Mouse (Mus musculus): ENCODE results near the gene Abcc5. TPM values are rescaled to one million over a fixed set of nuclear protein-coding genes. Genes with fewer than 3 reads are reported as not detected.
A peak's percentile ranks its signal among the peaks of the same experiment; 100 is the strongest.

The Abcc5 gene
- polyA plus RNA-seq, 1 experiment from 2014 or later, result 66.1 TPM

DNA sequence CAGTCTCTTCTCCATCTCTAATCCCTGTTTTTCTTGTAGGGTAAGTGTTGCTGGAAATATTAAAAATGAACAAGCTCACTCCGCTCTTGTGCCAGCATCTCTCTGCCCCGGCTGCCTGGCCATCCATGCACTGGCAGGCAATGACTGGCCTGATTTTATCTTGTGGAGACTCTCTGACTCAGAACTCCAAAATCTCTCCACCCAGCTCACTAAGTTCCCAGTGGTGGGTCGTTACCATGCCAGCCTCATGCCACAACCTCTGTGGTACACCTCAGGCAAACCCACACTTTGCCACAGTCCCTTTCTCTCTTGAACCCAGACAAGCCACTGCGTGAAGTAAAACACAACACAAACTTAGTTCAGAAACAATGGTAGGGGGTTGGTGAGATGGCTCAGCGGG is 3.1 kb upstream of the Abcc5 start:
- ATAC-seq (replicated peaks; ENCODE audit: insufficient number of reproducible peaks, low FRiP score, low TSS enrichment), result no peak
- H3K27ac ChIP-seq (ENCODE audit: low read depth, low read length), result no peak overlapping the region
- H3K9me3 ChIP-seq (replicated peaks; ENCODE audit: control insufficient read depth, low read length), result no peaks in the 10 kb centered on the region
- H3K36me3 ChIP-seq (ENCODE audit: control insufficient read depth, insufficient read depth, low read length), result no peaks in the 10 kb centered on the region
- 83% methylated on average over 5 of the region's 5 CpGs for WGBS (ENCODE audit: insufficient replicate concordance)
- no peak overlapping the region for H3K9ac ChIP-seq (ENCODE audit: low read depth, low read length)
- no peak overlapping the region for H3K4me2 ChIP-seq
- H3K4me1 ChIP-seq (ENCODE audit: control insufficient read depth, insufficient read depth, low read length), result peaks cover 10% of the 10 kb centered on the region
- H3K4me3 ChIP-seq (ENCODE audit: low read depth, low read length), result no peak overlapping the region
- H3K27me3 ChIP-seq (ENCODE audit: control insufficient read depth, insufficient read depth, low read length), result no peaks in the 10 kb centered on the region

DNA sequence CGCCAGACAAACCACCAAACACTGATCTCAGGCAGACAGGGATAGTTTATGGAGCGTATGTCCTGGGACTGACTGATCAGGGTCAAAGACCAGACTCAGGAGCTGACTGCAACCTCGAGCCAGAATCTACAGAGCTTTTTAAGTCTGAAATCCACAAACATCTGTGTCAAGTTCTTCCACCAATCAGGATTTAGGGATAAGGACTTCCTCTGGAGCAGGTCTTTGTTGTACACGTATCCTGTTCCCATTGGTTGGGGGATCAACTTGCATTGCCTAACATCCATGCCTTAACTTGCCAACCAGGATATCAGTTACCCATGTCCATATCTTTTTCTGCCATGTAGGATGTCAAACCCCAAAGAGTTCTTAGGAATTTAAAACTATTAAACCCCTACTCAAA is 1.4 kb upstream of the Abcc5 start:
- Histone ChIP-seq H3K27ac (ENCODE audit: low read depth, low read length) (no peak overlapping the region), H3K4me3 (ENCODE audit: low read depth, low read length) (no peak overlapping the region), H3K4me1 (ENCODE audit: control insufficient read depth, insufficient read depth, low read length) (peaks cover 12% of the 10 kb centered on the region), H3K4me2 (no peak overlapping the region), H3K27me3 (ENCODE audit: control insufficient read depth, insufficient read depth, low read length) (no peaks in the 10 kb centered on the region), H3K36me3 (ENCODE audit: control insufficient read depth, insufficient read depth, low read length) (no peaks in the 10 kb centered on the region), H3K9ac (ENCODE audit: low read depth, low read length) (no peak overlapping the region), H3K9me3 (replicated peaks; ENCODE audit: control insufficient read depth, low read length) (no peaks in the 10 kb centered on the region)
- 71% methylated on average over 4 of the region's 4 CpGs for WGBS (ENCODE audit: insufficient replicate concordance)
- ATAC-seq (replicated peaks; ENCODE audit: insufficient number of reproducible peaks, low FRiP score, low TSS enrichment), result no peak

DNA sequence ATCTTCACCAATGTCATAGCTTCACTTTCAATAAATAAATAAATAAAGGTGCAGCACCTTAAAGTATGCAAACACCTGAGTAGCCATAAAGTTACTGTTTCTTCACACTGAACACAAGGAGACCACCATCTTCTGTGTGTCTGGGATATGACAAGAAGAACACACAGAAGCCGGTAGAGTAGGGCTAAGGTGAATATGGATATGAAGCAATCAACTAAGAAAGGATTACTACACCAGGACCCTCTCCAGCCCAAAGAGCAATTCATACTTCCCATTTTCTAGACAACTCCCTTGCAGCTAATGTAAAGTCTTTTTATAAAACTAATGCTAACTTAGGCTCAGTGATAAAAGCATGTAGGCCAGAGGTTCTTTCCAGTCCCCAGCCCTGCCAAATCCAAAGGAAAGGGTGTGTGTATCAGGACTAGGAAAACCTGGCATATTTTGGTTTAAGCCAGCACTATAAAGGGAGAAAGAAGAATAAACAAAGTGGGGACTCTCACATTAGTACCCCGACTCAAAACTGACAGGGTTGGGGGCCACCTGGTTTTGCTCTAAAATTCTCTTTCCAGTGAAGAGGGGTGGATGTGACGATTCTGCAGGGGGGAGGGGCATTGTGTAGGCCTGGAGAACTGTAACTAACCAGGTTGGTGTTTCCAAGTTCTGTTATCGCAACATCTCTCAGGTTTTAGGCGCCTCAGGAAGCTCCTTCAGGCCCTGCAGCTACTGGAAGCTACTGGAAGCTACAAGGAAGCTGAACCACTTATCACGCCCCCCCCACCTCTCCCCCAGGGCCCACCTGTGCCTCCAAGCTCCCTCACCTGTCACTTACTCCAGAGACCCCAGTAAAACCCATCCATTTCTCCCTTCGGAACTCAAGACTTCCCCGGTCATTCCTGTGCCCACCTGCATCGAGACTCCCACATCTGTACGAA is 1.2 kb downstream of the Abcc5 start:
- ATAC-seq (replicated peaks; ENCODE audit: insufficient number of reproducible peaks, low FRiP score, low TSS enrichment), result no peak; the same call in 1 of the 2 replicates
- Histone ChIP-seq H3K4me3 (ENCODE audit: low read depth, low read length) (peak overlapping the region; percentile 83), H3K4me2 (peak overlapping the region; percentile 80), H3K9ac (ENCODE audit: low read depth, low read length) (peak overlapping the region; percentile 91), H3K27me3 (ENCODE audit: control insufficient read depth, insufficient read depth, low read length) (no peaks in the 10 kb centered on the region), H3K9me3 (replicated peaks; ENCODE audit: control insufficient read depth, low read length) (no peaks in the 10 kb centered on the region), H3K4me1 (ENCODE audit: control insufficient read depth, insufficient read depth, low read length) (peaks cover 12% of the 10 kb centered on the region), H3K36me3 (ENCODE audit: control insufficient read depth, insufficient read depth, low read length) (no peaks in the 10 kb centered on the region), H3K27ac (ENCODE audit: low read depth, low read length) (peak overlapping the region; percentile 82; the same call in 1 of the 2 replicates)
- 50% methylated on average over 10 of the region's 10 CpGs for whole genome bisulfite sequencing (ENCODE audit: insufficient replicate concordance)

DNA sequence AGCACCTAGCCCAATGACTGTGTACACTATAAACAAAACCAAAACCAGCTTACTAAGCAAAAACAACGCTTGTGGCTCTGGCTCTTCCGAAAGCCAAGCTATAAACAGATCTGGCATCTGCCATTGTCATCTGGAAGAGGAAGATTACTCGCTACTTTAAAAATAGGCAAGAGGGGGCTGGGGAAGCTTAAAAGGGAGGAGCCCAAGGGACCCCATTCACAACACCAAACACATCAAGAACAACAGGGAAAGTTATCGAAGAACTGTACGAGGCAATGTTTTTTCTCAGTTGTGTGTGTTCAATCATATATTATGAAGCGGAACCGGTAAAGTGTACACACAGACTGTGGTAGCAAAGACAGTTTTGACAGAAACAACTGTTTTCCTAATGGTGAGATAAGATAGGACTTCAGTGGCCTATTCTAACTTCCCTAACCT is 1.9 kb downstream of the Abcc5 start:
- H3K27ac ChIP-seq (ENCODE audit: low read depth, low read length), result peak overlapping the region; percentile 43; the same call in 1 of the 2 replicates
- H3K9me3 ChIP-seq (replicated peaks; ENCODE audit: control insufficient read depth, low read length), result no peaks in the 10 kb centered on the region
- ATAC-seq (replicated peaks; ENCODE audit: insufficient number of reproducible peaks, low FRiP score, low TSS enrichment), result no peak
- WGBS (ENCODE audit: insufficient replicate concordance), result 41% methylated on average over 7 of the region's 7 CpGs
- H3K27me3 ChIP-seq (ENCODE audit: control insufficient read depth, insufficient read depth, low read length), result no peaks in the 10 kb centered on the region
- H3K4me2 ChIP-seq, result peak overlapping the region; percentile 80
- peaks cover 12% of the 10 kb centered on the region for H3K4me1 ChIP-seq (ENCODE audit: control insufficient read depth, insufficient read depth, low read length)
- H3K36me3 ChIP-seq (ENCODE audit: control insufficient read depth, insufficient read depth, low read length), result no peaks in the 10 kb centered on the region
- H3K9ac ChIP-seq (ENCODE audit: low read depth, low read length), result 0 out of 2 replicates have a peak overlapping the region, but pooled peaks have one; percentile 28
- peak overlapping the region; percentile 83 for H3K4me3 ChIP-seq (ENCODE audit: low read depth, low read length)

DNA sequence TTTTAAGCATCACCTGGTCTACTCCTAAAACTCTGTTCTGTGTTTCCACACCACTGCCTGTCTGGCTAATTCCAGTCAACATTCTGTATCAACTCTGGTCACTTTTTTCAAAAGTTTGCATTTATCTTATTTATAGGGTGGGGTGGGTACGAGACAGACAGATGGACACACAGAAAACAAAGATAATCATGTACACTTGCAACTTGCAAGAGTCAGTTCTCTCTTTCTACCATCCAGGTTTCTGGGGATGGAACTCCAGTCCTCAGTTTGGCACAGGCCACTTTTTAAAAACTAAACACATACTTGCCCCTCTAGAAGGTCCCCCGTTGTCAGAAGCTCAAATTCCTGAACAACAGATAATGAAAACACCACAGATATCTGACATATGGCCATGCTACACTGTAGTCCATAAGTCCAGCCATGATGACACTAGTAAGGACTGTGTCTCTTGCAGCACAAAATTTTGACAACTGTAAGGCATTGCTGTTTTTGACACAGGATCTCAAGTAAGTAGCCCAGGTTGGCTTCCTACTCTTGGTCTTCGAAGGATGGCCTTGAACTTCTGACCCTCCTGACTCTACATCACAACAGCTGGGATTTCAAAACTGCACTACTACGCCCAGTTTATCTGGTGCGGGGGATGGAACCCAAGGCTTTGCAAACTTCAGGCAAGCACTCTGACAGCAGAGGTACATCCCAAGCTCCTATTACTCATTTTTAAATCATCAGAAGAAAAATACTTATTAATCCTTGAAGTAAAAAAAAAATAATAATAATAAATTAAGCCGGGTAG is 3.1 kb downstream of the Abcc5 start:
- H3K27ac ChIP-seq (ENCODE audit: low read depth, low read length), result no peak overlapping the region
- no peak overlapping the region for H3K9ac ChIP-seq (ENCODE audit: low read depth, low read length)
- H3K4me1 ChIP-seq (ENCODE audit: control insufficient read depth, insufficient read depth, low read length), result peaks cover 12% of the 10 kb centered on the region
- peak overlapping the region; percentile 47 for H3K4me2 ChIP-seq
- no peaks in the 10 kb centered on the region for H3K27me3 ChIP-seq (ENCODE audit: control insufficient read depth, insufficient read depth, low read length)
- WGBS (ENCODE audit: insufficient replicate concordance), result 63% methylated on average over 6 of the region's 6 CpGs
- ATAC-seq (replicated peaks; ENCODE audit: insufficient number of reproducible peaks, low FRiP score, low TSS enrichment), result no peak
- H3K4me3 ChIP-seq (ENCODE audit: low read depth, low read length), result no peak overlapping the region
- H3K36me3 ChIP-seq (ENCODE audit: control insufficient read depth, insufficient read depth, low read length), result 0 out of 2 replicates have a peak, but pooled peaks cover 3% of the 10 kb centered on the region
- H3K9me3 ChIP-seq (replicated peaks; ENCODE audit: control insufficient read depth, low read length), result no peaks in the 10 kb centered on the region

DNA sequence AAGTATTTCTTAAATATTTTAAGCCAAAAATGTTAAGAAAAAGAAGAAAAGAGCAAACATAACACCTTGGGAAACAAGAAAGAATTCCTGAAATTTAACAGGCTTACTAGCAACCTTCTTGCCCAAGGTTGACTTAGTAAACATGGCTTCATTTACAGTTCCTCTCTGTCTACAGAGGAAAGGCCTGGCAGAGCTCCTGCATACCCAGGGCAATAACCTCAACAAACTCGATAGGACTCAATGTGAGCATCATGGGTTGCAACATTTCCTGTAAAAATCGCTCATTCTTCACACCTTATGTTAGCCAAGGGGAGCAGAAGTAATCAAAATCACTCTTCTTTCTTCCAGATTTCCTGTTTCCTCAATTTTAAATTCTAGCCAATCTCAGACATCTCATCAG is 8.1 kb downstream of the Abcc5 start:
- WGBS (ENCODE audit: insufficient replicate concordance), result 87% methylated on average over 2 of the region's 2 CpGs
- 0 out of 2 replicates have a peak, but pooled peaks cover 3% of the 10 kb centered on the region for H3K36me3 ChIP-seq (ENCODE audit: control insufficient read depth, insufficient read depth, low read length)
- H3K4me1 ChIP-seq (ENCODE audit: control insufficient read depth, insufficient read depth, low read length), result no peaks in the 10 kb centered on the region
- no peak overlapping the region for H3K27ac ChIP-seq (ENCODE audit: low read depth, low read length)
- H3K9me3 ChIP-seq (replicated peaks; ENCODE audit: control insufficient read depth, low read length), result no peaks in the 10 kb centered on the region
- no peaks in the 10 kb centered on the region for H3K27me3 ChIP-seq (ENCODE audit: control insufficient read depth, insufficient read depth, low read length)
- ATAC-seq (replicated peaks; ENCODE audit: insufficient number of reproducible peaks, low FRiP score, low TSS enrichment), result no peak
- H3K4me3 ChIP-seq (ENCODE audit: low read depth, low read length), result no peak overlapping the region
- H3K9ac ChIP-seq (ENCODE audit: low read depth, low read length), result no peak overlapping the region
- no peak overlapping the region for H3K4me2 ChIP-seq

DNA sequence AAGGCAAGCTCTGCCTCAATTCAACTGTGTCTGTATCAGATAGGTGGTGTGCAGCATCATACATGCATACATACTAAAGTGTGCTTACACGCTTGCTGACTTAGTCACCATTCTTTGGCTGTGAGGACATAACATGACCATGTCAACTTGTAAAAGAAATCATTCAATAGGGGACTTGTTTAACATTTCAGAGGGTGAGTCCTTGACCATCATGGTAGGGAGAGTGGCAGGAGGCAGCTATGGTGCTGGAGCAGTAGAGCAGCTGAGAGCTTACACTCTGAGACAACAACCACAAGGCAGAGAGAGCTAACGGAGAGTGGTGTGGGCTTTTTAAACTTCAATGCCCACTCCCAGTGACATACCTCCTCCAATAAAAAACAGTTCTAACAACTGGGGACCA is 9.9 kb downstream of the Abcc5 start:
- Histone ChIP-seq H3K4me3 (ENCODE audit: low read depth, low read length) (no peak overlapping the region), H3K36me3 (ENCODE audit: control insufficient read depth, insufficient read depth, low read length) (0 out of 2 replicates have a peak, but pooled peaks cover 3% of the 10 kb centered on the region), H3K27me3 (ENCODE audit: control insufficient read depth, insufficient read depth, low read length) (no peaks in the 10 kb centered on the region), H3K4me2 (no peak overlapping the region), H3K4me1 (ENCODE audit: control insufficient read depth, insufficient read depth, low read length) (no peaks in the 10 kb centered on the region), H3K9me3 (replicated peaks; ENCODE audit: control insufficient read depth, low read length) (no peaks in the 10 kb centered on the region), H3K27ac (ENCODE audit: low read depth, low read length) (no peak overlapping the region), H3K9ac (ENCODE audit: low read depth, low read length) (no peak overlapping the region)
- no peak for ATAC-seq (replicated peaks; ENCODE audit: insufficient number of reproducible peaks, low FRiP score, low TSS enrichment)
- 89% methylated on average over 2 of the region's 2 CpGs for WGBS (ENCODE audit: insufficient replicate concordance)

DNA sequence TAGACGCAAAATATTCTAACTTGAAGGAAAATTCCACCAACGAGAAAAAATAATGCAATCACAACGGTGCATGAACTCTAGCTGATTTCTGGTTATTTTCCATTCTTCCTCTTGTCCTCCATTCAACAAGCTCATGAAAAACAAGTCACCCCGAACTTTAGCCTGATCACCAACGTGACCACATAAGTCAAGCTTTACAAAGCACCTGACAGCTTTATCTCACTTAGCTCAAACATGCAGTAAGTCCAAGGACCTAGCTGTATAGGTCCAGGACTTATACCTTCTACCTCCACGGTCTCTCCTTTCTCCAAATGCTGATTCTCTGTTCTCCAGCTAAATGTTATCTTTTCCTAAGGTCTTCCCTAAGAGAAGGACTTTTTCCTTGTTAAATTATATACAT is 10.4 kb downstream of the Abcc5 start:
- no peak overlapping the region for H3K4me2 ChIP-seq
- ATAC-seq (replicated peaks; ENCODE audit: insufficient number of reproducible peaks, low FRiP score, low TSS enrichment), result no peak
- 0 out of 2 replicates have a peak, but pooled peaks cover 3% of the 10 kb centered on the region for H3K36me3 ChIP-seq (ENCODE audit: control insufficient read depth, insufficient read depth, low read length)
- H3K9me3 ChIP-seq (replicated peaks; ENCODE audit: control insufficient read depth, low read length), result no peaks in the 10 kb centered on the region
- no peaks in the 10 kb centered on the region for H3K4me1 ChIP-seq (ENCODE audit: control insufficient read depth, insufficient read depth, low read length)
- WGBS (ENCODE audit: insufficient replicate concordance), result 84% methylated on average over 6 of the region's 6 CpGs
- H3K27me3 ChIP-seq (ENCODE audit: control insufficient read depth, insufficient read depth, low read length), result no peaks in the 10 kb centered on the region
- no peak overlapping the region for H3K4me3 ChIP-seq (ENCODE audit: low read depth, low read length)
- H3K27ac ChIP-seq (ENCODE audit: low read depth, low read length), result no peak overlapping the region
- no peak overlapping the region for H3K9ac ChIP-seq (ENCODE audit: low read depth, low read length)

Data from heart, embryonic 11.5 days (tissue).